Mouse (Mus musculus): ENCODE data around the gene Plac1.

Plac1 gene

GRCm38 (mm10) chrX:53118631-53119030, 121.3 kb downstream of the Plac1 start:
- in situ Hi-C loops (cut with MboI; ENCODE audit: low sequenced_read_pairs), result no loop called here

- in situ Hi-C loops (cut with MboI; ENCODE audit: low sequenced_read_pairs), result no loop called here
Measured at GRCm38 (mm10) chrX:53118019-53118418, 121.9 kb downstream of the Plac1 start.

- in situ Hi-C loops (cut with MboI; ENCODE audit: low sequenced_read_pairs), result no loop called here
Measured at GRCm38 (mm10) chrX:53114994-53115393, 124.9 kb downstream of the Plac1 start.

GRCm38 (mm10) chrX:53110142-53110541, 129.8 kb downstream of the Plac1 start:
- in situ Hi-C loops (cut with MboI; ENCODE audit: low sequenced_read_pairs), result no loop called here

- in situ Hi-C loops (cut with MboI; ENCODE audit: low sequenced_read_pairs), result no loop called here
Measured at GRCm38 (mm10) chrX:53107127-53107526, 132.8 kb downstream of the Plac1 start.

DNA sequence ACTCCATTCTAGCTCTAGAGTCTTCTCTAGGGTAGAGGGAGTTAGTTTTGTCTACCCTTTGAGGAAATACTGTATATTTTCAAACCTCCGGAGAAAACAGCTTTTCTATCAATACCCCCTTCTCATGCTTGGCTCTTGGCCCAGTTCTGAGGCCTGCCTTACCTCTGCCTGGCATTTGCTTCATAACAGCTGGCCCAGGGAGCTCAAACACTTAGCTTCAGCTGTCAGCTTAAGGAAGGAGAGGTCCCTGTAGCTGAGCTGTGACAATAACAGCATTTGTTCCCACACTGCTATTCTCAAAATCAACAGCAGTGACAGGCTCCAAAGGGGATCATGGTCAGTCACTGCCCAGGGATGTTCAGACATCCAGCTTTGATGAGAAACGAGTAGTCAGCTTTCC, 138.7 kb downstream of the Plac1 start:
- in situ Hi-C loops (cut with MboI; ENCODE audit: low sequenced_read_pairs), result no loop called here

GRCm38 (mm10) chrX:53099951-53100350, 140.0 kb downstream of the Plac1 start:
- in situ Hi-C loops (cut with MboI; ENCODE audit: low sequenced_read_pairs), result no loop called here

- in situ Hi-C loops (cut with MboI; ENCODE audit: low sequenced_read_pairs), result no loop called here
Measured at GRCm38 (mm10) chrX:53099266-53099665, 140.6 kb downstream of the Plac1 start.

DNA sequence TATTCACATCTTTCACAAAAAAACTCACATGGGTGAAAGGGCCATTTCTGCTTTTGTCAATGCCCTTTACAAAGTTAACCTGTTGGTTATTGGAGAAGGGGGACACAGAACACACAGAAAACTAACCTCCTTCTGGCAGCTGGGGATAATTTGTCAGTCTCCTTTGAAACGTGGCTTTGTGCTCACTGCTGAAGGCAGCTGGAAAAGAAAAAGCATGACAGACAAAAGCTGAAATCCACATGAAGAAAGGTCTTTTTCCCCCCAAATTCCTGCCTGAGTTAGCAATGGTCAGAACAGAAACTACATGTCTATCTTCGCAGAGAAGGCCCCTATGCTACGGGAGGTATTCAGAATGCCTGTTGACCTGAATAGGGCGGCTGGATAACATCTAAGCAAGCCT, 141.6 kb downstream of the Plac1 start:
- in situ Hi-C loops (cut with MboI; ENCODE audit: low sequenced_read_pairs), result no loop called here

GRCm38 (mm10) chrX:53097786-53098185, 142.1 kb downstream of the Plac1 start:
- in situ Hi-C loops (cut with MboI; ENCODE audit: low sequenced_read_pairs), result no loop called here

- in situ Hi-C loops (cut with MboI; ENCODE audit: low sequenced_read_pairs), result no loop called here
Measured at GRCm38 (mm10) chrX:53093381-53093780, 146.5 kb downstream of the Plac1 start.

DNA sequence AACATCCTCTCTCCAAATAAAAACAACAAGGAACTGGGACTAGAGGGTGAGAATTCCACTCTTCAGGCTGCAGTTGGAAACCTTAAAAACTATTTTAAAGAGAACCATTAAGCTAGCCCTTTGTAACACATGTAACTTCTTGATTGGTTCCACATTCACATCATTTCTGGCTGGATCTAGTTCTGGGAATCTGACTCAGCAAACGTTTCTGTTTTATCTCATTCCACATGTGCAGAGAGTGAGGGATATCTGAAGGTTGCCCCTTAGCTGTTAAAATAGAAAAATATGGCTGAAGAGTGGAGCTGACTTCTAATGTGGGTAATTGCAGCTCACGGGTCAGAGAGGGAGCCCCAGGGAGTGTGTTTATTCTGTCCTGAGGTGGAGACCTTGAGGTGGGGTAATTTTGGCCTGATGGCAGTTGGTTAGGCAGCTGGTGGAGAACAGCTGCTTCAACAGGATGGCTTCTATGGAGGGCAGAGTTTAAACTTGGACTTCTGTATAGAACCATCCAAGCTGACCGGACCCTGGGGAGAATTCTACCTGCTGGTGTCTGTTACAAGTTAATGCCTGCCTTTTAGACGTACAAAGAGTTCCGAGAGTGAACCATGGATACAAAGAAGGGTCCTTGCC, 151.1 kb downstream of the Plac1 start:
- in situ Hi-C loops (cut with MboI; ENCODE audit: low sequenced_read_pairs), result no loop called here

- in situ Hi-C loops (cut with MboI; ENCODE audit: low sequenced_read_pairs), result no loop called here
Measured at GRCm38 (mm10) chrX:53087202-53087601, 152.7 kb downstream of the Plac1 start.

GRCm38 (mm10) chrX:53085559-53085958, 154.4 kb downstream of the Plac1 start:
- in situ Hi-C loops (cut with MboI; ENCODE audit: low sequenced_read_pairs), result no loop called here

DNA sequence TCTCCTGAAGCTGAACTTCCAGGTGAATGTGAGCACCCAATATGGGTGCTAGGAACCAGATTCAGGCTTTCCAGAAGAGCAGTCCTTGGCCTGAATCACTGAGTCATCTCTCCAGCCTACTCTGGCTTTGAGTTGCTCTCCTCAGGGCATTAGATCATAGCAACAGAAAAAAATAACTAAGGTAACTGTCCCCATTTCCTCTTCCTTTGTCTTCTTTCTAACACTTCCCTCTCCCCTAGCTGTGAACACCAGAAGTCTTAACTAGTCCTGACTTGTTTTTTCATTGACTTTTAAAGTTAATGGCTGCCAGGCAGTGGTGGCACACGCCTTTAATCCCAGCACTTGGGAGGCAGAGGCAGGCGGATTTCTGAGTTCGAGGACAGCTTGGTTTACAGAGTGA, 175.5 kb downstream of the Plac1 start:
- in situ Hi-C loops (cut with MboI; ENCODE audit: low sequenced_read_pairs), result no loop called here

DNA sequence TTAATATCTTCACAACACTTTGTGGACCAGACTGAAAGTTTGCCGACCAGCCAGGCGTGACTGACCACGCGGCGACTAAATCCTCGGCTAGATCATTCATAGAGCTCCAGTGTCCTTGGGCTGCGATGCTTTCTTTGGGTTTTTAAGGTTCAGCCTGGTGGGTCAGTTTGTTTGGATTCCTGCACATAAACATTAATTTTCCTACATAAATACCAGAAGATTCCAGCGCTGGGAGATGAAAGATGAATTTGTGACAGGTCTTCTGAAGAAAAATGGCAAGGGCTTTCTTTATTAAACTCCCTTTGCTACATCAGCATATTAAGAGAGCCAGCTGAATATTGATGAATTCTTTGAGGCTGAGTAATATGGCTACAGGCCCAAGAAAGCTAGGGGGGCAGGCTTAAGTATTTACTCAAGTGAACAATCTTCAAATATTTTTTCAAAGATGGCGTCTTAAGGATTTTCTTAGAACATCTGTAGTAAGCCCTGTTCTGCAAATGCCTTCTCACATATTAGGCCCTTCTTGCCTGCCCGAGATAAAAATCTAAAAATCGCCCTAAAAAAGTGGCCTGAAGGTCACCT, 180.4 kb downstream of the Plac1 start:
- in situ Hi-C loops (cut with MboI; ENCODE audit: low sequenced_read_pairs), result no loop called here

- in situ Hi-C loops (cut with MboI; ENCODE audit: low sequenced_read_pairs), result no loop called here
Measured at GRCm38 (mm10) chrX:53058459-53059280, 181.2 kb downstream of the Plac1 start.

DNA sequence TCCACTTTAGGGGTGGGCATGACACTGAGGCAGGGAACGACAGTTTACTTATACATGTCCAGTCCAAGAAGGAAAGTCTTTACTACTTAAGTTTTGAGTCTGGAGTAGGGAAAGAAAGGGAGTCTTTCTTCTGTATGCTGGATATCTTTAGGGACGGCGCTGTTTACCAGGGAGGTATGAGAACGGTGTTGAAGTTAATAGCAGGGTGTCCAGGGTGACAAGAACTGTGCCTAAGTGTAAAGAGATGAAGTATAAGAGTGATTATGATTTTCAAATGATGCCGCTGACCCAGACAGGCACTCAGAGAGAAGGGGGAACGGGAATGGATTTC, 182.2 kb downstream of the Plac1 start:
- in situ Hi-C loops (cut with MboI; ENCODE audit: low sequenced_read_pairs), result no loop called here

GRCm38 (mm10) chrX:53057054-53057759, 182.7 kb downstream of the Plac1 start:
- in situ Hi-C loops (cut with MboI; ENCODE audit: low sequenced_read_pairs), result no loop called here

GRCm38 (mm10) chrX:53056627-53057026, 183.3 kb downstream of the Plac1 start:
- in situ Hi-C loops (cut with MboI; ENCODE audit: low sequenced_read_pairs), result no loop called here

- in situ Hi-C loops (cut with MboI; ENCODE audit: low sequenced_read_pairs), result no loop called here
Measured at GRCm38 (mm10) chrX:53055771-53056170, 184.1 kb downstream of the Plac1 start.

- in situ Hi-C loops (cut with MboI; ENCODE audit: low sequenced_read_pairs), result no loop called here
Measured at GRCm38 (mm10) chrX:53053885-53054284, 186.0 kb downstream of the Plac1 start.
